Mouse (Mus musculus): ENCODE data around the gene Ulk4. TPM values are rescaled to one million over a fixed set of nuclear protein-coding genes. Genes with fewer than 3 reads are reported as not detected.

The Ulk4 gene
- polyA plus RNA-seq, 2 experiments, result 0.40 to 30.5 TPM

GRCm38 (mm10) chr9:121286325-121286901 is 9.4 kb upstream of the Ulk4 start:
- Histone ChIP-seq H3K27ac (peak overlapping the region; percentile 71), H3K27me3 (ENCODE audit: control insufficient read depth, insufficient read depth, low read length) (no peaks in the 10 kb centered on the region), H3K9me3 (ENCODE audit: control insufficient read depth, low read length) (no peaks in the 10 kb centered on the region), H3K36me3 (replicated peaks; ENCODE audit: control insufficient read depth, insufficient read depth, low read depth) (no peaks in the 10 kb centered on the region), H3K4me2 (ENCODE audit: low read depth) (peak overlapping the region; percentile 68), H3K9ac (replicated peaks) (peak overlapping the region; percentile 52; the same call in 1 of the 2 replicates), H3K4me1 (replicated peaks; ENCODE audit: control insufficient read depth in 2 of 2, insufficient read depth in 2 of 2, low read length in 1 of 2) (peaks cover 6 to 18% of the 10 kb centered on the region in 2 experiments), H3K4me3 (ENCODE audit: insufficient read depth in 1 of 2, low read depth in 2 of 2, low read length in 2 of 2) (peak overlapping the region; percentile 53 to 85; a peak in 3 of 4 replicates)
- ATAC-seq (ENCODE audit: insufficient read depth), result peak; percentile 82
- TF ChIP-seq CTCF (IDR thresholded peaks at IDR 0.05; ENCODE audit: low read depth) (no peak), EP300 (IDR thresholded peaks at IDR 0.05; ENCODE audit: low read depth) (peak; percentile 70)
- 19% methylated on average over 3 of the region's 3 CpGs for WGBS (ENCODE audit: insufficient replicate concordance)
- DNase-seq (ENCODE audit: low read depth in 3 of 3, low spot score in 3 of 3), result peak; percentile 58 to 66 (median 60)

GRCm38 (mm10) chr9:121285341-121286324 is 8.6 kb upstream of the Ulk4 start:
- Histone ChIP-seq H3K9ac (replicated peaks) (peak overlapping the region; percentile 56), H3K27me3 (ENCODE audit: control insufficient read depth, insufficient read depth, low read length) (no peaks in the 10 kb centered on the region), H3K4me3 (ENCODE audit: insufficient read depth in 1 of 2, low read depth in 2 of 2, low read length in 2 of 2) (peak overlapping the region; percentile 53 to 85), H3K4me1 (replicated peaks; ENCODE audit: control insufficient read depth in 2 of 2, insufficient read depth in 2 of 2, low read length in 1 of 2) (peaks cover 6 to 18% of the 10 kb centered on the region in 2 experiments), H3K9me3 (ENCODE audit: control insufficient read depth, low read length) (no peaks in the 10 kb centered on the region), H3K27ac (peak overlapping the region; percentile 71), H3K4me2 (ENCODE audit: low read depth) (peak overlapping the region; percentile 68), H3K36me3 (replicated peaks; ENCODE audit: control insufficient read depth, insufficient read depth, low read depth) (no peaks in the 10 kb centered on the region)
- TF ChIP-seq CTCF (IDR thresholded peaks at IDR 0.05; ENCODE audit: low read depth) (no peak), EP300 (IDR thresholded peaks at IDR 0.05; ENCODE audit: low read depth) (no peak)
- ATAC-seq (ENCODE audit: insufficient read depth), result peak; percentile 84
- WGBS (ENCODE audit: insufficient replicate concordance), result 26% methylated on average over 29 of the region's 29 CpGs
- DNase-seq (ENCODE audit: low read depth in 3 of 3, low spot score in 3 of 3), result peak; percentile 66 to 71 (median 69)

GRCm38 (mm10) chr9:121284422-121284821 is 7.4 kb upstream of the Ulk4 start:
- WGBS (ENCODE audit: insufficient replicate concordance), result 60% methylated on average over 3 of the region's 3 CpGs
- H3K9ac ChIP-seq (replicated peaks), result no peak overlapping the region

GRCm38 (mm10) chr9:121283620-121284185 is 6.7 kb upstream of the Ulk4 start:
- no peak overlapping the region for H3K27ac ChIP-seq
- ATAC-seq (ENCODE audit: insufficient read depth) (no peak), DNase-seq (ENCODE audit: low read depth in 3 of 3, low spot score in 3 of 3) (no peak)
- no peaks in the 10 kb centered on the region for H3K27me3 ChIP-seq (ENCODE audit: control insufficient read depth, insufficient read depth, low read length)
- 86% methylated on average over 6 of the region's 6 CpGs for WGBS (ENCODE audit: insufficient replicate concordance)
- H3K9ac ChIP-seq (replicated peaks), result no peak overlapping the region
- H3K9me3 ChIP-seq (ENCODE audit: control insufficient read depth, low read length), result no peaks in the 10 kb centered on the region
- H3K4me2 ChIP-seq (ENCODE audit: low read depth), result no peak overlapping the region
- H3K4me1 ChIP-seq (replicated peaks; ENCODE audit: control insufficient read depth in 2 of 2, insufficient read depth in 2 of 2, low read length in 1 of 2), result peaks cover 6 to 18% of the 10 kb centered on the region in 2 experiments
- no peak overlapping the region for H3K4me3 ChIP-seq (ENCODE audit: insufficient read depth in 1 of 2, low read depth in 2 of 2, low read length in 2 of 2)
- H3K36me3 ChIP-seq (replicated peaks; ENCODE audit: control insufficient read depth, insufficient read depth, low read depth), result no peaks in the 10 kb centered on the region
- TF ChIP-seq CTCF (IDR thresholded peaks at IDR 0.05; ENCODE audit: low read depth) (peak; percentile 30; the same call in 1 of the 2 replicates), EP300 (IDR thresholded peaks at IDR 0.05; ENCODE audit: low read depth) (no peak)

More at GRCm38 (mm10) chr9:121284422-121284821, 7.4 kb upstream of the Ulk4 start:
- DNase-seq (ENCODE audit: low read depth in 3 of 3, low spot score in 3 of 3) (peak; percentile 50 to 55 (median 52)), ATAC-seq (ENCODE audit: insufficient read depth) (no peak)
- Histone ChIP-seq H3K4me2 (ENCODE audit: low read depth) (peak overlapping the region; percentile 68; the same call in 1 of the 2 replicates), H3K27ac (no peak overlapping the region), H3K4me3 (ENCODE audit: insufficient read depth in 1 of 2, low read depth in 2 of 2, low read length in 2 of 2) (no peak overlapping the region), H3K4me1 (replicated peaks; ENCODE audit: control insufficient read depth in 2 of 2, insufficient read depth in 2 of 2, low read length in 1 of 2) (peaks cover 6 to 18% of the 10 kb centered on the region in 2 experiments), H3K36me3 (replicated peaks; ENCODE audit: control insufficient read depth, insufficient read depth, low read depth) (no peaks in the 10 kb centered on the region), H3K9me3 (ENCODE audit: control insufficient read depth, low read length) (no peaks in the 10 kb centered on the region), H3K27me3 (ENCODE audit: control insufficient read depth, insufficient read depth, low read length) (no peaks in the 10 kb centered on the region)
- TF ChIP-seq EP300 (IDR thresholded peaks at IDR 0.05; ENCODE audit: low read depth), result no peak
- peak; percentile 77 for TF ChIP-seq CTCF (IDR thresholded peaks at IDR 0.05; ENCODE audit: low read depth)
